Mouse (Mus musculus): ENCODE data around the gene Gm42906. TPM values are rescaled to one million over a fixed set of nuclear protein-coding genes. Genes with fewer than 3 reads are reported as not detected.

Gene Gm42906
- total RNA-seq, 2 experiments from 2014 or later: not detected

- ATAC-seq (replicated peaks; ENCODE audit: poor library complexity): no peak
Measured at GRCm38 (mm10) chr5:151315804-151316597, 112.0 kb downstream of the Gm42906 start.

- ATAC-seq (replicated peaks; ENCODE audit: poor library complexity): no peak
Measured at GRCm38 (mm10) chr5:151300286-151300685, 127.7 kb downstream of the Gm42906 start.

GRCm38 (mm10) chr5:151299576-151299975, 128.4 kb downstream of the Gm42906 start:
- ATAC-seq (replicated peaks; ENCODE audit: poor library complexity): no peak

- no peak for ATAC-seq (replicated peaks; ENCODE audit: poor library complexity)
Measured at GRCm38 (mm10) chr5:151298371-151298770, 129.6 kb downstream of the Gm42906 start.

- no peak for ATAC-seq (replicated peaks; ENCODE audit: poor library complexity)
Measured at GRCm38 (mm10) chr5:151296244-151296643, 131.7 kb downstream of the Gm42906 start.

GRCm38 (mm10) chr5:151293591-151293990, 134.4 kb downstream of the Gm42906 start:
- ATAC-seq (replicated peaks; ENCODE audit: poor library complexity): no peak

- peak; percentile 97 for ATAC-seq (replicated peaks; ENCODE audit: poor library complexity)
Measured at GRCm38 (mm10) chr5:151292310-151292709, 135.7 kb downstream of the Gm42906 start.

GRCm38 (mm10) chr5:151286331-151286730, 141.6 kb downstream of the Gm42906 start:
- no peak for ATAC-seq (replicated peaks; ENCODE audit: poor library complexity)

GRCm38 (mm10) chr5:151279531-151279930, 148.4 kb downstream of the Gm42906 start:
- no peak for ATAC-seq (replicated peaks; ENCODE audit: poor library complexity)

GRCm38 (mm10) chr5:151277927-151278326, 150.0 kb downstream of the Gm42906 start:
- no peak for ATAC-seq (replicated peaks; ENCODE audit: poor library complexity)

- no peak for ATAC-seq (replicated peaks; ENCODE audit: poor library complexity)
Measured at GRCm38 (mm10) chr5:151275986-151276385, 152.0 kb downstream of the Gm42906 start.

- no peak for ATAC-seq (replicated peaks; ENCODE audit: poor library complexity)
Measured at GRCm38 (mm10) chr5:151274265-151274664, 153.7 kb downstream of the Gm42906 start.

- no peak for ATAC-seq (replicated peaks; ENCODE audit: poor library complexity)
Measured at GRCm38 (mm10) chr5:151270815-151271214, 157.1 kb downstream of the Gm42906 start.

- ATAC-seq (replicated peaks; ENCODE audit: poor library complexity): no peak
Measured at GRCm38 (mm10) chr5:151266896-151267634, 160.9 kb downstream of the Gm42906 start.

- ATAC-seq (replicated peaks; ENCODE audit: poor library complexity): peak; percentile 79
Measured at GRCm38 (mm10) chr5:151261558-151261957, 166.4 kb downstream of the Gm42906 start.

GRCm38 (mm10) chr5:151252213-151252612, 175.8 kb downstream of the Gm42906 start:
- ATAC-seq (replicated peaks; ENCODE audit: poor library complexity): no peak

- no peak for ATAC-seq (replicated peaks; ENCODE audit: poor library complexity)
Measured at GRCm38 (mm10) chr5:151251656-151252055, 176.3 kb downstream of the Gm42906 start.

GRCm38 (mm10) chr5:151248671-151249620, 179.0 kb downstream of the Gm42906 start:
- ATAC-seq (replicated peaks; ENCODE audit: poor library complexity): peak; percentile 70

- ATAC-seq (replicated peaks; ENCODE audit: poor library complexity): no peak
Measured at GRCm38 (mm10) chr5:151248084-151248483, 179.9 kb downstream of the Gm42906 start.

- ATAC-seq (replicated peaks; ENCODE audit: poor library complexity): peak; percentile 55
Measured at GRCm38 (mm10) chr5:151247115-151247875, 180.7 kb downstream of the Gm42906 start.
